In the genomic region with DNA sequence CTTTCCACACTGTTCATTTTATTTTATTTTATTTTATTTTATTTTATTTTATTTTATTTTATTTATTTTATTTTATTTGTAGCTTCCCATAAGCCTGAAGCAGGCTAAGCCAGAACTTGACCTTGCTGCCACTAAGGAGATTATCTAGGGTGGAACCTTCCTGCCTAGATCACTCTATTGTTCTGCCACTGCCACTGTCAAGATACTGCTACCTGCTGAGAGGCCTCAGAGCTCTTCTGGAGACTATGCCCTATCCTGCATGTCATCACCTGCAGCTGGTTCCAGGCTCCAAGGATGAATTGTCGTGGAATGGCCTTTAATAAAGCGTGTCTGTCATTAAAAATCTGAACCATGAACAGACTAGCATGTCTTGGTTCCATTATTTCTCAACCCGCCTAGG, we compare ENCODE assay signal across 17 mouse cellular contexts. TPM values are rescaled to one million over a fixed set of nuclear protein-coding genes. Genes with fewer than 3 reads are reported as not detected.
"Had no signal": no experiment of that assay in that cellular context is flagged by ENCODE, and none has a peak within 500 bp of the region (broad histone marks: within the 10 kb centered on the region; RNA-seq: fewer than 3 reads in every experiment).

No protein-coding gene starts in this region.

RNA-seq across cellular contexts. Expression of a gene that starts 5.2 kb away (rescaled TPM):
- total RNA-seq: heart, postnatal 10 days; heart, postnatal 14 days; heart, postnatal 25 days; heart, postnatal 36 days; heart, postnatal 4 days; hematopoietic stem cell, adult 5-6 weeks; hindbrain, postnatal 0 days; layer of hippocampus, adult 18-20 months; layer of hippocampus, adult 2 months; layer of hippocampus, adult 8-10 months; layer of hippocampus, postnatal 10 days; layer of hippocampus, postnatal 14 days; layer of hippocampus, postnatal 25 days; layer of hippocampus, postnatal 36 days; left cerebral cortex, adult 18-20 months; left cerebral cortex, adult 2 months; left cerebral cortex, adult 8-10 months had no signal

RNA-seq across cellular contexts. Expression of a gene that starts 51.0 kb away (rescaled TPM):
- total RNA-seq: heart, postnatal 10 days; heart, postnatal 14 days; heart, postnatal 25 days; heart, postnatal 36 days; heart, postnatal 4 days; hematopoietic stem cell, adult 5-6 weeks; hindbrain, postnatal 0 days; layer of hippocampus, adult 18-20 months; layer of hippocampus, adult 2 months; layer of hippocampus, adult 8-10 months; layer of hippocampus, postnatal 10 days; layer of hippocampus, postnatal 14 days; layer of hippocampus, postnatal 25 days; layer of hippocampus, postnatal 36 days; left cerebral cortex, adult 18-20 months; left cerebral cortex, adult 2 months; left cerebral cortex, adult 8-10 months had no signal

RNA-seq across cellular contexts. Expression of a gene that starts 58.6 kb away (rescaled TPM):
- total RNA-seq: heart, postnatal 10 days; heart, postnatal 14 days; heart, postnatal 25 days; heart, postnatal 36 days; heart, postnatal 4 days; hematopoietic stem cell, adult 5-6 weeks; hindbrain, postnatal 0 days; layer of hippocampus, adult 18-20 months; layer of hippocampus, adult 2 months; layer of hippocampus, adult 8-10 months; layer of hippocampus, postnatal 10 days; layer of hippocampus, postnatal 14 days; layer of hippocampus, postnatal 25 days; layer of hippocampus, postnatal 36 days; left cerebral cortex, adult 18-20 months; left cerebral cortex, adult 2 months; left cerebral cortex, adult 8-10 months had no signal
